Mouse (Mus musculus): ENCODE results near the gene Dclk3. TPM values are rescaled to one million over a fixed set of nuclear protein-coding genes. Genes with fewer than 3 reads are reported as not detected.

Gene Dclk3
- polyA plus RNA-seq, 1 experiment = 0.27 TPM

GRCm38 (mm10) chr9:111446204-111446603, 7.3 kb downstream of the Dclk3 start:
- no peaks in the 10 kb centered on the region for H3K27me3 ChIP-seq (ENCODE audit: control insufficient read depth, insufficient read depth, low read length, poor library complexity, severe bottlenecking)
- no peaks in the 10 kb centered on the region for H3K9me3 ChIP-seq (replicated peaks; ENCODE audit: control insufficient read depth, insufficient read depth, low read length, poor library complexity, severe bottlenecking)
- no peak overlapping the region for H3K27ac ChIP-seq (ENCODE audit: insufficient read depth, low read length)
- no peak overlapping the region for H3K9ac ChIP-seq (ENCODE audit: low read depth, poor library complexity, severe bottlenecking)
- H3K4me3 ChIP-seq (ENCODE audit: low read depth, low read length) = no peak overlapping the region
- H3K4me1 ChIP-seq (ENCODE audit: control insufficient read depth, insufficient read depth, low read length) = no peaks in the 10 kb centered on the region
- TF ChIP-seq CTCF (IDR thresholded peaks at IDR 0.05; ENCODE audit: low read depth, low read length) (no peak), EP300 (IDR thresholded peaks at IDR 0.05; ENCODE audit: insufficient read depth, low read depth, low read length) (no peak), POLR2A (IDR thresholded peaks at IDR 0.05; ENCODE audit: insufficient read depth, low read length) (no peak)
- H3K36me3 ChIP-seq (ENCODE audit: control insufficient read depth, insufficient read depth, low read length, poor library complexity, severe bottlenecking) = no peaks in the 10 kb centered on the region

DNA sequence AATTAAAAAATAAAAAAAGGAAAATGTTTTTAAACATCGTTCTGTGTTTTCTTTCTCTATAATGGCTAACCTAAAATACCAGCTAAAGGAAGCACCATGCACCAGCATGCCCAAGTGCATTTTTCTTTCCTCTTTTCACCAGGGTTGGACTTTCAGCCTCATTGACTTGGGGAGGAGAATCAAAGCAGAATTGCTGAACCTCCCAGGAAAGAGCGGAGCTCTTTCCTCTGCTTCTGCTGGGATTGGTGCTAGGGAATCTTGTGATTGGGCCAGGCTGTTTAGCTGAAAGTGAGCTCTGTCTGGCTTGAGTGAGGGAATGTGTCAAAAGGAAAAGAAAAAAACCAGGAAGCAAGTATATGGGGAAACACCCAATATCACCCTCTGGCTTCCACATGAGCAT, 10.1 kb downstream of the Dclk3 start:
- H3K9ac ChIP-seq (ENCODE audit: low read depth, poor library complexity, severe bottlenecking) = no peak overlapping the region
- H3K9me3 ChIP-seq (replicated peaks; ENCODE audit: control insufficient read depth, insufficient read depth, low read length, poor library complexity, severe bottlenecking) = no peaks in the 10 kb centered on the region
- no peaks in the 10 kb centered on the region for H3K4me1 ChIP-seq (ENCODE audit: control insufficient read depth, insufficient read depth, low read length)
- H3K36me3 ChIP-seq (ENCODE audit: control insufficient read depth, insufficient read depth, low read length, poor library complexity, severe bottlenecking) = no peaks in the 10 kb centered on the region
- no peaks in the 10 kb centered on the region for H3K27me3 ChIP-seq (ENCODE audit: control insufficient read depth, insufficient read depth, low read length, poor library complexity, severe bottlenecking)
- TF ChIP-seq POLR2A (IDR thresholded peaks at IDR 0.05; ENCODE audit: insufficient read depth, low read length) = no peak
- no peak overlapping the region for H3K4me3 ChIP-seq (ENCODE audit: low read depth, low read length)
- H3K27ac ChIP-seq (ENCODE audit: insufficient read depth, low read length) = no peak overlapping the region

DNA sequence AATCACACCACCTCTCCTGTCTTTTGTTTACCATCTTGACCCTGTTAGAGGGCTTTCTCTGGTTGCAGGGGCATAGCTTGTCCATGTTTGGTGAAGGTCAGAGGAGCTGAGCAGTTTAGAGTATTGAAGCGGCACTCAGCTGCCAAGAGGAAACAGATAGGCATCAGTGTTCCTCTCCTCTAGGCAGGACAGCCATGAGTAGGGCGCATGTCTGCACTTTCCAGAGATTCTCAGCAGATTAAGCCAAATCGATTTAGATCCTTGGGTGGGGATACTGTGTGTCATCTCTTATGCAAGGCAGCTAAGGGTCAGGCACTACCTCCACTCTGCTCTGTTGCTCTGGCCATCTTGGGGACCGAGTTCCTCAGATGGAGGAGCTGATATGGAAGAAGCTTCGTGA, 11.0 kb downstream of the Dclk3 start:
- Histone ChIP-seq H3K27me3 (ENCODE audit: control insufficient read depth, insufficient read depth, low read length, poor library complexity, severe bottlenecking) (no peaks in the 10 kb centered on the region), H3K4me1 (ENCODE audit: control insufficient read depth, insufficient read depth, low read length) (no peaks in the 10 kb centered on the region), H3K4me3 (ENCODE audit: low read depth, low read length) (no peak overlapping the region), H3K36me3 (ENCODE audit: control insufficient read depth, insufficient read depth, low read length, poor library complexity, severe bottlenecking) (no peaks in the 10 kb centered on the region), H3K27ac (ENCODE audit: insufficient read depth, low read length) (no peak overlapping the region), H3K9me3 (replicated peaks; ENCODE audit: control insufficient read depth, insufficient read depth, low read length, poor library complexity, severe bottlenecking) (no peaks in the 10 kb centered on the region), H3K9ac (ENCODE audit: low read depth, poor library complexity, severe bottlenecking) (no peak overlapping the region)
- TF ChIP-seq CTCF (IDR thresholded peaks at IDR 0.05; ENCODE audit: low read depth, low read length) = no peak
- no peak for TF ChIP-seq EP300 (IDR thresholded peaks at IDR 0.05; ENCODE audit: insufficient read depth, low read depth, low read length)
- no peak for TF ChIP-seq POLR2A (IDR thresholded peaks at IDR 0.05; ENCODE audit: insufficient read depth, low read length)

- H3K36me3 ChIP-seq (ENCODE audit: control insufficient read depth, insufficient read depth, low read length, poor library complexity, severe bottlenecking) = no peaks in the 10 kb centered on the region
- H3K27ac ChIP-seq (ENCODE audit: insufficient read depth, low read length) = no peak overlapping the region
- TF ChIP-seq CTCF (IDR thresholded peaks at IDR 0.05; ENCODE audit: low read depth, low read length) (no peak), EP300 (IDR thresholded peaks at IDR 0.05; ENCODE audit: insufficient read depth, low read depth, low read length) (no peak), POLR2A (IDR thresholded peaks at IDR 0.05; ENCODE audit: insufficient read depth, low read length) (no peak)
- H3K27me3 ChIP-seq (ENCODE audit: control insufficient read depth, insufficient read depth, low read length, poor library complexity, severe bottlenecking) = no peaks in the 10 kb centered on the region
- no peak overlapping the region for H3K4me3 ChIP-seq (ENCODE audit: low read depth, low read length)
- no peak overlapping the region for H3K9ac ChIP-seq (ENCODE audit: low read depth, poor library complexity, severe bottlenecking)
- no peaks in the 10 kb centered on the region for H3K4me1 ChIP-seq (ENCODE audit: control insufficient read depth, insufficient read depth, low read length)
- no peaks in the 10 kb centered on the region for H3K9me3 ChIP-seq (replicated peaks; ENCODE audit: control insufficient read depth, insufficient read depth, low read length, poor library complexity, severe bottlenecking)
Observed at GRCm38 (mm10) chr9:111450853-111451404, 12.0 kb downstream of the Dclk3 start.

GRCm38 (mm10) chr9:111453895-111454294, 15.0 kb downstream of the Dclk3 start:
- no peaks in the 10 kb centered on the region for H3K9me3 ChIP-seq (replicated peaks; ENCODE audit: control insufficient read depth, insufficient read depth, low read length, poor library complexity, severe bottlenecking)
- H3K27me3 ChIP-seq (ENCODE audit: control insufficient read depth, insufficient read depth, low read length, poor library complexity, severe bottlenecking) = no peaks in the 10 kb centered on the region
- TF ChIP-seq POLR2A (IDR thresholded peaks at IDR 0.05; ENCODE audit: insufficient read depth, low read length) (no peak), CTCF (IDR thresholded peaks at IDR 0.05; ENCODE audit: low read depth, low read length) (no peak), EP300 (IDR thresholded peaks at IDR 0.05; ENCODE audit: insufficient read depth, low read depth, low read length) (no peak)
- H3K4me1 ChIP-seq (ENCODE audit: control insufficient read depth, insufficient read depth, low read length) = no peaks in the 10 kb centered on the region
- H3K4me3 ChIP-seq (ENCODE audit: low read depth, low read length) = no peak overlapping the region
- H3K9ac ChIP-seq (ENCODE audit: low read depth, poor library complexity, severe bottlenecking) = no peak overlapping the region
- no peaks in the 10 kb centered on the region for H3K36me3 ChIP-seq (ENCODE audit: control insufficient read depth, insufficient read depth, low read length, poor library complexity, severe bottlenecking)
- no peak overlapping the region for H3K27ac ChIP-seq (ENCODE audit: insufficient read depth, low read length)

DNA sequence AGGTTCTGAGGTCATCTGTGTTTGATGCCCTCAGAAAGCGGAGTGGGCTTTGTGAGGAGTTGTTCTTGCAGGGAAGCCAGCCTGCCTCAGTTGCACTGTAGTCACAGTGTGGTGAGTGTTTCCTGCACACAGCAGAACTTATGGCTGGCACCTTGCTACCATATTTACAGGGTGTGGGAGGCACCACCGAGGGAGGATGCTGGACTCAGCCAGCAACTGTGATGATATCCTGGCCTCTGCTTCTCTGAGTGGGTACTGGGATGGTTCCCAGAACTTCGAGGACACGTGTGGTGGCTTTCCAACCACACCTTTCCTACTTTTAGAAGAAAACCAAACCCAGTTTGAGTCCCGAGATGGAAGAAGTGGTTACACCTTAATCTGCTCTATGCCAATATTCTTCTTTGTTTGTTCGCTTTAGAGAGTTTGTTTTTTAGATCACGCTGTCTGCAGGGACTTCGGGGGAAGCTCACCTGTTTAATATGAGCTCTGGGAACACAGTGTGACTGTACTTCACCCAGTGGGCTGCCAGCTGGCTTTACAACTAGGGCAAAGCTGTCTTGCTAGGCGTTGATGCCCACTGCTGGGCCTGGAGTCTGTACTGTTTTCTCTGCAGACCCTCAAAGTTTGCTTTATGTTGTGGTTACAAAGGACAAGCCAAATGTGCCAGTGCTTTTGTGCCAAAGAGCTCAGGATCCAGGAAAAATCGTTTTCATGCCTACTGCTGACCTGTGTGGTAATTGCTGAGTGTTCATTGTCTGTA, 18.5 kb downstream of the Dclk3 start:
- Histone ChIP-seq H3K4me3 (ENCODE audit: low read depth, low read length) (no peak overlapping the region), H3K4me1 (ENCODE audit: control insufficient read depth, insufficient read depth, low read length) (no peaks in the 10 kb centered on the region), H3K36me3 (ENCODE audit: control insufficient read depth, insufficient read depth, low read length, poor library complexity, severe bottlenecking) (no peaks in the 10 kb centered on the region), H3K9me3 (replicated peaks; ENCODE audit: control insufficient read depth, insufficient read depth, low read length, poor library complexity, severe bottlenecking) (no peaks in the 10 kb centered on the region), H3K27ac (ENCODE audit: insufficient read depth, low read length) (no peak overlapping the region), H3K27me3 (ENCODE audit: control insufficient read depth, insufficient read depth, low read length, poor library complexity, severe bottlenecking) (no peaks in the 10 kb centered on the region), H3K9ac (ENCODE audit: low read depth, poor library complexity, severe bottlenecking) (no peak overlapping the region)
- TF ChIP-seq POLR2A (IDR thresholded peaks at IDR 0.05; ENCODE audit: insufficient read depth, low read length) = no peak
- no peak for TF ChIP-seq CTCF (IDR thresholded peaks at IDR 0.05; ENCODE audit: low read depth, low read length)
- no peak for TF ChIP-seq EP300 (IDR thresholded peaks at IDR 0.05; ENCODE audit: insufficient read depth, low read depth, low read length)

All from ES-Bruce4 (cell line).